Mouse (Mus musculus) mammary gland, adult 2 months (tissue): ENCODE data around the gene Ncf2. TPM values are rescaled to one million over a fixed set of nuclear protein-coding genes. Genes with fewer than 3 reads are reported as not detected.

Experiments
- polyA plus RNA-seq: library from polyadenylated mRNA; depleted of rRNA; stranded (reverse); fragments of >200 nt; gene quantifications from 2 replicates; pipeline ENCODE4 v1.2.3, GENCODE M21; 2012; ENCODE audit warnings: low replicate concordance; rRNA removed

Ncf2 gene
- polyA plus RNA-seq: 11.9 and 12.7 TPM in 2 replicates

GRCm38 (mm10) chr1:152799897-152800296 lies at the start of gene Ncf2:
TSS of gene Ncf2 (plus strand) at chr1:152800194.

GRCm38 (mm10) chr1:152750312-152750965 lies 49.6 kb upstream of the Ncf2 start, which contains the start of gene Apobec4:
TSS of gene Apobec4 (plus strand) at chr1:152750551.

GRCm38 (mm10) chr1:152766032-152766772 lies 33.8 kb upstream of the Ncf2 start, which contains the start of the genes Rgl1 and Arpc5:
TSS of gene Rgl1 (minus strand) at chr1:152766351.
TSS of gene Arpc5 (plus strand) at chr1:152766542.

Other genes starting within 250 kb of the Ncf2 start
- gene Apobec4, start 49.6 kb upstream of the Ncf2 start, polyA plus RNA-seq: not detected in 2 replicates
- gene Rgl1, start 33.8 kb upstream of the Ncf2 start, polyA plus RNA-seq: 18.9 and 32.1 TPM in 2 replicates
- gene Arpc5, start 33.7 kb upstream of the Ncf2 start, polyA plus RNA-seq: 80.5 and 92.3 TPM in 2 replicates
- gene Smg7, start 102.5 kb downstream of the Ncf2 start, polyA plus RNA-seq: 38.8 and 48.4 TPM in 2 replicates
- gene Nmnat2, start 154.8 kb downstream of the Ncf2 start, polyA plus RNA-seq: 0.96 and 1.1 TPM in 2 replicates